Mouse (Mus musculus): ENCODE measurements around the gene Klhl22.

The Klhl22 gene

GRCm38 (mm10) chr16:17801777-17802455 is 42.5 kb downstream of the Klhl22 start:
- DNase-seq (ENCODE audit: low read depth in 1 of 2, low spot score in 2 of 2), result no peak

GRCm38 (mm10) chr16:17802456-17802838 is 43.0 kb downstream of the Klhl22 start:
- no peak for DNase-seq (ENCODE audit: low read depth in 1 of 2, low spot score in 2 of 2)

- DNase-seq (ENCODE audit: low read depth in 1 of 2, low spot score in 2 of 2), result no peak
Measured at GRCm38 (mm10) chr16:17802839-17803674, 43.6 kb downstream of the Klhl22 start.

GRCm38 (mm10) chr16:17803675-17804448 is 44.4 kb downstream of the Klhl22 start:
- DNase-seq (ENCODE audit: low read depth in 1 of 2, low spot score in 2 of 2), result no peak

- DNase-seq (ENCODE audit: low read depth in 1 of 2, low spot score in 2 of 2), result no peak
Measured at GRCm38 (mm10) chr16:17804449-17804912, 45.1 kb downstream of the Klhl22 start.

GRCm38 (mm10) chr16:17804982-17805381 is 45.6 kb downstream of the Klhl22 start:
- no peak for DNase-seq (ENCODE audit: low read depth in 1 of 2, low spot score in 2 of 2)

GRCm38 (mm10) chr16:17806581-17807191 is 47.3 kb downstream of the Klhl22 start:
- DNase-seq (ENCODE audit: low read depth in 1 of 2, low spot score in 2 of 2), result no peak

- peak in 1 of 2 experiments; percentile 46 for DNase-seq (ENCODE audit: low read depth in 1 of 2, low spot score in 2 of 2)
Measured at GRCm38 (mm10) chr16:17807192-17808009, 48.0 kb downstream of the Klhl22 start.

GRCm38 (mm10) chr16:17809125-17809524 is 49.7 kb downstream of the Klhl22 start:
- DNase-seq (ENCODE audit: low read depth in 1 of 2, low spot score in 2 of 2), result no peak

- no peak for DNase-seq (ENCODE audit: low read depth in 1 of 2, low spot score in 2 of 2)
Measured at GRCm38 (mm10) chr16:17809711-17810110, 50.3 kb downstream of the Klhl22 start.

- DNase-seq (ENCODE audit: low read depth in 1 of 2, low spot score in 2 of 2), result no peak
Measured at GRCm38 (mm10) chr16:17812120-17812519, 52.7 kb downstream of the Klhl22 start.

- no peak for DNase-seq (ENCODE audit: low read depth in 1 of 2, low spot score in 2 of 2)
Measured at GRCm38 (mm10) chr16:17813173-17813572, 53.8 kb downstream of the Klhl22 start.

- peak; percentile 11 to 47 for DNase-seq (ENCODE audit: low read depth in 1 of 2, low spot score in 2 of 2)
Measured at GRCm38 (mm10) chr16:17815411-17816402, 56.3 kb downstream of the Klhl22 start.

GRCm38 (mm10) chr16:17816528-17816927 is 57.1 kb downstream of the Klhl22 start:
- DNase-seq (ENCODE audit: low read depth in 1 of 2, low spot score in 2 of 2), result no peak

GRCm38 (mm10) chr16:17826500-17826899 is 67.1 kb downstream of the Klhl22 start:
- no peak for DNase-seq (ENCODE audit: low read depth in 1 of 2, low spot score in 2 of 2)

GRCm38 (mm10) chr16:17828229-17828628 is 68.8 kb downstream of the Klhl22 start:
- DNase-seq (ENCODE audit: low read depth in 1 of 2, low spot score in 2 of 2), result no peak

GRCm38 (mm10) chr16:17828867-17829266 is 69.4 kb downstream of the Klhl22 start:
- DNase-seq (ENCODE audit: low read depth in 1 of 2, low spot score in 2 of 2), result no peak

GRCm38 (mm10) chr16:17830385-17831178 is 71.2 kb downstream of the Klhl22 start:
- DNase-seq (ENCODE audit: low read depth in 1 of 2, low spot score in 2 of 2), result no peak

Measured in monocyte, adult 2 months (primary cell).